Mouse (Mus musculus): Measurements from ENCODE around the gene Fkbp14. TPM values are rescaled to one million over a fixed set of nuclear protein-coding genes. Genes with fewer than 3 reads are reported as not detected.

Gene Fkbp14
- total RNA-seq, 2 experiments from 2014 or later = 7.4 to 9.4 TPM

GRCm38 (mm10) chr6:54591778-54592177 lies 5.3 kb downstream of the Fkbp14 start:
- intact Hi-C loops (cut with DNase I) = no loop called here

GRCm38 (mm10) chr6:54590691-54591090 lies 6.4 kb downstream of the Fkbp14 start:
- intact Hi-C loops (cut with DNase I) = no loop called here
- DNase-seq = no peak

More at GRCm38 (mm10) chr6:54591778-54592177, 5.3 kb downstream of the Fkbp14 start:
- peak in 1 of 2 experiments; percentile 14 for DNase-seq

DNA sequence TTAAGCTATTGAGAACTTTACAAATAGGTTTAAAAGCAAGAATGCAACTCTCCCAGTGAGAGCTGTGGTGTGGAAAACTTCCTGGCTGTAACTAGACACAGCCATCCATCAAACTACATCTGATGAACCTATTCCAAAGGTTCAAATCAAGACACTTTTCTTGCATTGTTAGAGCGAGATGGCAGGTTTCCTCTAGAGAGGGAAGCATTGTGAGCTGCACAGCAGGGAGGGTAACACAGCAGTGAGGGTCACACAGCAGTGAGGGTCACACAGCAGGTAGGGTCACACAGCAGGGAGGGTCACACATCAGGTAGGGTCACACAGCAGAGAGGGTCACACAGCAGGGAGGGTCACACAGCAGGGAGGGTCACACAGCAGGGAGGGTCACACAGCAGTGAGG lies 8.9 kb downstream of the Fkbp14 start:
- intact Hi-C loops (cut with DNase I) = loop anchor here (10.0 kb wide), 1 partner anchor 577 kb away; no protein-coding TSS in a partner anchor
- no peak for DNase-seq

GRCm38 (mm10) chr6:54587683-54588082 lies 9.4 kb downstream of the Fkbp14 start:
- intact Hi-C loops (cut with DNase I) = loop anchor here (2.0 to 10.0 kb wide), 2 partner anchors 41 to 577 kb away; no protein-coding TSS in a partner anchor
- DNase-seq = no peak

DNA sequence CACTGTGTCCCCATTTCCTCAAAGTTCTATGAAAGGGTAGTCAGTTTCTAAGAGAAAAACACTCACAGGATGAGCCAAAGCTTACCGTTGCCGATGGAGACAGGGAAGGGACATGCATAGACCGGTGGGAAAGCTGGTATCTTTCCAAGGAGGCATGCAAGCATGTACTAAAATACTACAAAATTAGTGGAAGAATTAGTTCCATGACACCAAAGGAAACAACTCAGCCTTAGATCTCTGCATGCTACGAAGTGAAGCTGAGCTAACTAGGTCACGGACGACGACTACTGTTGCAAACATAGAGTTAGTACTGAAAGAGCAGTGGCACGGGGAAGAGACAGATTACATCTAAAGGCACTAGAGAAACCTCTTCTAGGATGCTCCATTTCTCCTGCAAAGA lies 10.2 kb downstream of the Fkbp14 start:
- no peak for DNase-seq
- intact Hi-C loops (cut with DNase I) = loop anchor here (2.0 to 10.0 kb wide), 2 partner anchors 42 to 578 kb away; no protein-coding TSS in a partner anchor

GRCm38 (mm10) chr6:54586175-54586574 lies 10.9 kb downstream of the Fkbp14 start:
- intact Hi-C loops (cut with DNase I) = loop anchor here (2.0 to 10.0 kb wide), 2 partner anchors 43 to 579 kb away; no protein-coding TSS in a partner anchor
- peak; percentile 48 to 50 for DNase-seq

DNA sequence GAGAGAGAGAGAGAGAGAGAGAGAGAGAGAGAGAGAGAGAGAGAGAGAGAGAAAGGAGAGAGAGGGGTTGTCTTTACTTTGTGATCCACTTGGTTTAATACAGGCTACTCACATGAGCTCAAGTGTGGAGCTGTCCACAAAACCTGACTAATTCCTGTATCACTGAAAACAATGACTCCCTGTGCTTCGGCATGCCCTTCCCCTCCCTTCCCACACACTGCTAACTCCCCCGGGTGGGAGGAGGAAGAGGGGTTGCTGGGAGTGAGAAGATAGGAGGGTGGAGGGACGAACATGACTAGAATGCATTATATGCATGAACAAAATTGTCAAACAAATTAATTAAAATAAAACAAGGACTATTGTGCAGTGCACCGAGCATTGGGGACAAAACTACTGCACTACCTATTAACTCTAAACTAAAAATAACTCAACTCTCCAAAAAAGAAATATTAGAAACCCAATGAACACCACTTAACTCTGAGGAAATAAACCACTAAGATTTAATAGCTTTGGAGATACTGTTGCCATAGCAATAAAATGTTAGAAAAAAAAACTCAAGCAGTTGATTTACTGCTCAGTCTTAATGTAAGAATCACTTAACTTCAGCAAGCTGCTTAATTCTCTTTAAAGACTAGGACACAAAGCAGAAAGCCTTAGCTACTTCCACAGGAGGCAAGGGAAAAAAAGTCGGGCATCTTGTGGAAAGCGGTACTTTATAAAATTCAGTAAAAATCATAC lies 23.7 kb downstream of the Fkbp14 start:
- intact Hi-C loops (cut with DNase I) = no loop called here
- no peak for DNase-seq

- no peak for DNase-seq
- intact Hi-C loops (cut with DNase I) = loop anchor here (5.0 kb wide), 1 partner anchor 177 kb away; no protein-coding TSS in a partner anchor
These were observed 27.3 kb downstream of the Fkbp14 start for GRCm38 (mm10) chr6:54569776-54570175.

DNA sequence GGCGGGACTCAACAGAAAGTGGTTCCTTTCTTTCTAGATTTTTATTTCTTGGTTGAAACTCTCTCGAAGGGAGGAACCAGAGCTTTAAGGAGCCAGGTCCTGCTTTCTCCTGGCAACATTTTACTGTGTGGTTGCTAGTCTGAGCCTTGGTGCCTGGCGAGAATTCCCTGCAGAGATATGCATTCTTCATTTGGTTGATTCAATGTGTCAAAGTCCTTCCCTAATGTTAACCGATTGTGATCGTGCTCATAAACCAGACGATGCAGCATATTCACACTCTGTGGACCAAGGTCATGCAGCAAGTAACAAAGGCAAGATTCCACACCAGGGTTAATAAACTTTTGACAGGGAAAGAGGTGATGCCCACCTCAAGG lies 30.6 kb downstream of the Fkbp14 start:
- intact Hi-C loops (cut with DNase I) = loop anchor here (5.0 kb wide), 1 partner anchor 174 kb away; no protein-coding TSS in a partner anchor

DNA sequence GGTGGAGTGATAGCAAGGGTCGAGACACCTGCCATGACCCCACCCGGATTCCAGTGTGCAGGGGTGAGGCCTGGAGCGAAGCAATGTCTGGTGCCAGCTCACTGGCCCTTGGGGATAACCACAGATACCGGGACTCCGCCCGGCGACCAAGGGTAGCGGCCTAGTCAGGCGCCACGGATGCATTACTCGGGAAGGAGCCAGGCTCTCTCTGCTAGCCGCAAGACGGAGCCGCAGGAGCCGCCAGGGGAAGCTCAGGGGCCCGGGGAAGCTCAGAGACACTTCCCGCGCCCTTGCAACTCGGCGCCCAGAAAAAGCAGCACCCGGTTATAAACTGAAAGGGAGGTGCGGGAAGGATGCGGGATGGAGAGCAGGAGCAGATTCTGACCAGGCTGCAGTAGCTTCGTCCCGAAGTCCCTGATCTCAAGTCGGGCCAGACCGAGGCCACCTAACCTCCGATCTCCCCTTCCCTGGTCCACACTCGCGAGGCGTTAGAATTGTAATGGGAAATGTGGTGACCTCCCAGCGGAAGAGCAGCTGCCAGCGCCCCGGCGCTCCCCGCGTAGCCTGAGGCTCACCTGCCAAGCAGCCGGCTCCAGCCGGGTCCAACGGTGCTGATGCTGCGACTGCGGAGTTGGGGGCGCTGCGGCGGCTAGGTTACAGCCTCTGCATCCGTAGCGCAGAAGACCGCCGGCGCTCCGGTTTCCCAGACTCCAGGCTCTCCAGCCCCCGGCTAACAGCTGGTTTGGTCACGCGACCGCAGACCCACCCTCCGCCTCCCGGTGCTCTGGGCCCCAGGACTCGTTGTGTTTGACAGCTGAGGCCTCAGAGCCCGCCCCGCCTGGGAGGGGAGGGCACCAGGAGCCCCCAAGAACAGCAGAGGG lies 31.2 kb downstream of the Fkbp14 start, which contains the start of gene Scrn1:
Gene Scrn1 (minus strand): TSS at position 825 of the 881 bp plus-strand sequence.
- peak; percentile 49 to 69 for DNase-seq
- intact Hi-C loops (cut with DNase I) = loop anchor here (5.0 kb wide), 1 partner anchor 174 kb away; no protein-coding TSS in a partner anchor

More for the DNA sequence above, 30.6 kb downstream of the Fkbp14 start:
- DNase-seq = no peak

GRCm38 (mm10) chr6:54565012-54565411 lies 32.1 kb downstream of the Fkbp14 start:
- intact Hi-C loops (cut with DNase I) = loop anchor here (5.0 kb wide), 1 partner anchor 173 kb away; no protein-coding TSS in a partner anchor
- DNase-seq = peak in 1 of 2 experiments; percentile 17

- DNase-seq = no peak
- intact Hi-C loops (cut with DNase I) = no loop called here
These were observed 32.6 kb downstream of the Fkbp14 start for GRCm38 (mm10) chr6:54564506-54564991.

GRCm38 (mm10) chr6:54563561-54563960 lies 33.5 kb downstream of the Fkbp14 start:
- intact Hi-C loops (cut with DNase I) = no loop called here
- no peak for DNase-seq

GRCm38 (mm10) chr6:54562018-54562809 lies 34.9 kb downstream of the Fkbp14 start:
- intact Hi-C loops (cut with DNase I) = no loop called here
- no peak for DNase-seq

DNA sequence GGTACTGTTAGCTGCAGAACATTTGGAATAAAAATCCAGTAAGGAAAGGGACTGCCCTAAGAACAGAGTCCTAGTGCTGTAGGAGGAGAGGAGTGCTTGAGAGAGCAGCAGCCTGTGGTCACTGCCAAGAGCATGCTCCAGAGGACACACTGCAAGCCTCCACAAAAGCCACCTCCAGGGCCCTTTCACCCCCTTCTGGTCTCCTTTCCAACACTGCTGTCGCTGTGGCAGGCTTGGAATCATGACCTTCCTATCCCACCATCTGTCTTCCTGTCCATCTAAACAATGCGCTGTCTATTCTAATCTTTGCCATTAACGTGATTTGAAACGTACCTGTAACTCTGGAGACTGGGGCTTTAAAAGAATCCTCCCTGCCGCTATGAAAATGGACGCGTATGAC lies 38.6 kb downstream of the Fkbp14 start:
- no peak for DNase-seq
- intact Hi-C loops (cut with DNase I) = no loop called here

GRCm38 (mm10) chr6:54557671-54558070 lies 39.4 kb downstream of the Fkbp14 start:
- DNase-seq = no peak
- intact Hi-C loops (cut with DNase I) = no loop called here

GRCm38 (mm10) chr6:54555816-54556215 lies 41.3 kb downstream of the Fkbp14 start:
- intact Hi-C loops (cut with DNase I) = no loop called here
- no peak for DNase-seq

DNA sequence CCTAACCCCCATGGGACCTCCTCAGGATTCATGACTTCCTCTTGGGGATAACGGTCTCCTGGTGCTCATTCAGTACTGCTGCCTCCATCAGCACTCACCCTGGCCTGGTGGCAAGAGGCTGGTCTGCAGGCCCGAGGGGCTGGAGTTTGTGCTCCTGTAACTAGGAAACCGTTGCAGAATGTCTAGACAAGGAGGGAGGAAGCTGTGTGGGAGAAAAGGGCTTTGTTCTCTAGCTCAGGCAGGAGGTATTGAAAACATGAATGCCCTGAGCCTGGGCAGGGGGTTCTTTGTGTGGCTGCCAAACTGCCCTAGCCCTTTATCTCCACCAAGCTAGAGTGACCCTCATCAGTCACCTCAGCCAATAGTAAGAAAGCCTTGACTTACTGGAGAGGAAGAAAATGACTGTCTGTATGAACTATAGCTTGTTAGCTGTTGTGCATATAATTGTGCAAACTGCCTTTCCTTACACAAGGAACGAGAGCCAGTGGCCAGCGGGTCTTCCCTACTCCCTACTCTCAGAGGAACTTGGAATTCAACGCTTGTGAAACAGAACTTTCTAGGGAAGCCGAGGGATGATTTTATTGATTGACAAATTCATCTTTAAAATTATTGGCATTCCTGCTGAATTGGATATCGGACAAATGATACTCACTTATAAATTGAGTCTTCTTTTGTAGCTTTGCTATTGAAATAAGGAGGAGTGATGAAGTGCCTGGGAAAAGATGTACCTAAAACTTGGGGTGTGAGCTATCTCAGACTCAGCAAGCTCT lies 42.6 kb downstream of the Fkbp14 start:
- no peak for DNase-seq
- intact Hi-C loops (cut with DNase I) = no loop called here

DNA sequence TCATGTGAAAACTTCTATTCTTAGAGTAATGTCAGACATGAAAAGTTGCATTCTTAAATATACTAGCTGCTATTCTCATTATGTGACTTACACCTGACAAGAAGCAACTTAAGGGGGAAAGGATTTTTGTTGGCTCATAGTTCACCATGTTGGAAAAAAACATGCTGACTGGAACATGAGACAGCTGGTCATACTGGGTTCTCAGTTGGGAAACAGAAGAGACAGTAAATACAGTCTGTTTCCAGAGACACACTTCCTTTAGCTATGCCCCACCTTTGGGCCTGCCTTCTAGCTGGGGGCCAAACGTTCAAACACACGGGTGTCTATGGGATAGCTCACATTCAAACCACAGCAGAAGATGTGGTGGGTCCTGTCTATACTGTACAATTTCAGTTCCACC lies 43.5 kb downstream of the Fkbp14 start:
- no peak for DNase-seq
- intact Hi-C loops (cut with DNase I) = no loop called here
